Mouse (Mus musculus) spleen, adult 2 months (tissue): Measurements from ENCODE around the gene Xrra1. TPM values are rescaled to one million over a fixed set of nuclear protein-coding genes. Genes with fewer than 3 reads are reported as not detected.

Experiments used
- DNase-seq, 2 experiments: peaks; one replicate each; pipeline versions ENCODE4 v3.0.0 to v3.0.0-alpha.2; 2012 to 2021; ENCODE audit warnings: low spot score in 2 of 2, low read depth in 1 of 2
- H3K27ac ChIP-seq: fragments of 200-500 bp; 2 replicates; pipeline ENCODE4 v1.5.1; 2012; ENCODE audit warnings: low read length, inconsistent platforms; ENCODE audit not compliant: insufficient read depth
- H3K27me3 ChIP-seq: fragments of 200-500 bp; 2 replicates; pipeline ENCODE4 v1.6.1; 2012; ENCODE audit warnings: mild to moderate bottlenecking, moderate library complexity, low read length, inconsistent platforms; ENCODE audit not compliant: control insufficient read depth, insufficient read depth
- H3K36me3 ChIP-seq: fragments of 200-500 bp; 2 replicates; pipeline ENCODE4 v1.6.1; 2012; ENCODE audit warnings: mild to moderate bottlenecking, low read length, inconsistent platforms; ENCODE audit not compliant: control insufficient read depth, insufficient read depth
- H3K4me1 ChIP-seq: fragments of 200-500 bp; 2 replicates; pipeline ENCODE4 v1.6.1; 2011; ENCODE audit warnings: inconsistent platforms; ENCODE audit not compliant: control insufficient read depth, insufficient read depth, insufficient read length
- H3K4me3 ChIP-seq: fragments of 200-500 bp; 2 replicates; pipeline ENCODE4 v1.5.1; 2011; ENCODE audit warnings: mild to moderate bottlenecking, inconsistent platforms; ENCODE audit not compliant: insufficient read depth, insufficient read length; ENCODE audit errors: extremely low read depth
- CTCF ChIP-seq: fragments of 200-500 bp; IDR thresholded peaks from 2 replicates; pipeline ENCODE4 v1.5.1; 2011; ENCODE audit warnings: mild to moderate bottlenecking, inconsistent platforms; ENCODE audit not compliant: insufficient read depth, insufficient read length, insufficient replicate concordance; ENCODE audit errors: extremely low read depth
- POLR2A ChIP-seq: fragments of 200-500 bp; IDR thresholded peaks from 2 replicates; pipeline ENCODE4 v1.6.1; 2011; ENCODE audit warnings: low read depth, low read length, inconsistent platforms
- WGBS: fragments of 180-500 bp; shearing (Covaris S2); methylation state at CpG from one replicate; pipeline ENCODE4 v1.1.7; 2018; 5-methylcytosine and 5-hydroxymethylcytosine counted together
- polyA plus RNA-seq: library from polyadenylated mRNA; depleted of rRNA; stranded (reverse); fragments of >200 nt; gene quantifications from 2 replicates; pipeline ENCODE4 v1.2.3, GENCODE M21; 2012

Xrra1 gene
- polyA plus RNA-seq, 1 experiment: 0.12 TPM

- Histone ChIP-seq H3K4me3 (no peak overlapping the region), H3K36me3 (no peaks in the 10 kb centered on the region), H3K27me3 (no peaks in the 10 kb centered on the region), H3K4me1 (no peaks in the 10 kb centered on the region), H3K27ac (no peak overlapping the region)
- 89% methylated on average over 11 of the region's 11 CpGs for WGBS
- DNase-seq: no peak
- TF ChIP-seq POLR2A (no peak), CTCF (no peak)
Measured at GRCm38 (mm10) chr7:99864241-99865028, 5.5 kb downstream of the Xrra1 start.

- no peak overlapping the region for H3K4me3 ChIP-seq
- TF ChIP-seq CTCF: no peak
- no peak for TF ChIP-seq POLR2A
- 52% methylated on average over 3 of the region's 3 CpGs for WGBS
- no peak for DNase-seq
- no peaks in the 10 kb centered on the region for H3K36me3 ChIP-seq
- H3K4me1 ChIP-seq: no peaks in the 10 kb centered on the region
- H3K27me3 ChIP-seq: no peaks in the 10 kb centered on the region
- no peak overlapping the region for H3K27ac ChIP-seq
Measured at GRCm38 (mm10) chr7:99865219-99865618, 6.3 kb downstream of the Xrra1 start.

GRCm38 (mm10) chr7:99869296-99869695, 10.4 kb downstream of the Xrra1 start:
- WGBS: 57% methylated on average over 4 of the region's 4 CpGs
- TF ChIP-seq POLR2A (no peak), CTCF (no peak)

GRCm38 (mm10) chr7:99873965-99874364, 15.0 kb downstream of the Xrra1 start:
- no peaks in the 10 kb centered on the region for H3K27me3 ChIP-seq
- TF ChIP-seq POLR2A: no peak
- no peak for TF ChIP-seq CTCF
- H3K4me3 ChIP-seq: no peak overlapping the region
- no peaks in the 10 kb centered on the region for H3K36me3 ChIP-seq
- H3K4me1 ChIP-seq: no peaks in the 10 kb centered on the region
- no peak for DNase-seq
- no peak overlapping the region for H3K27ac ChIP-seq
- WGBS: 86% methylated on average over 6 of the region's 6 CpGs

More at GRCm38 (mm10) chr7:99869296-99869695, 10.4 kb downstream of the Xrra1 start:
- Histone ChIP-seq H3K4me3 (no peak overlapping the region), H3K27me3 (no peaks in the 10 kb centered on the region), H3K4me1 (no peaks in the 10 kb centered on the region), H3K27ac (no peak overlapping the region), H3K36me3 (no peaks in the 10 kb centered on the region)
- DNase-seq: no peak

DNA sequence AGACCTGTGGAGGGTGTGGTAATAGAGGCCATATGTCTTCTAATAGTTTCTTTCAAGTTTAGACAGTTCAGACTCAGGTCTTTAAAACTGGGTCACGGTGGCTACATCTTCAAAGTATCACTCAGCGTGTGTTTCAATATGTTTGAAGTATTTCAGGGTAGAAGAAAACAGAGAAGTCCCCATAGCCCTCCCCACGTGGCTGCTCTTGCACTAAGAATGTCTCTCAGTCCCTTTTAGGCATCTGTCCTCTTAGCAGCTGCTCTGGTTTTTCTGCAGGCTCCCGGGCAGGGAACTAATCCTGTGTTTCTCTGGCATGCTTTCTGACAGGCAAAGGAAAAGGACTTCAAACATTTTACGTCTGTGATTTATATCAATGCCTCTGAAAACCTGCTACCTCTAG, 17.0 kb downstream of the Xrra1 start:
- WGBS: 59% methylated on average over 5 of the region's 5 CpGs
- H3K4me1 ChIP-seq: no peaks in the 10 kb centered on the region
- DNase-seq: no peak
- no peaks in the 10 kb centered on the region for H3K36me3 ChIP-seq
- H3K4me3 ChIP-seq: no peak overlapping the region
- no peaks in the 10 kb centered on the region for H3K27me3 ChIP-seq
- H3K27ac ChIP-seq: no peak overlapping the region
- no peak for TF ChIP-seq POLR2A
- no peak for TF ChIP-seq CTCF

- Histone ChIP-seq H3K4me3 (no peak overlapping the region), H3K27me3 (no peaks in the 10 kb centered on the region), H3K27ac (no peak overlapping the region), H3K36me3 (no peaks in the 10 kb centered on the region), H3K4me1 (no peaks in the 10 kb centered on the region)
- 3% methylated on average over 3 of the region's 3 CpGs for WGBS
- no peak for TF ChIP-seq POLR2A
- peak; percentile 88; the same call in 1 of the 2 replicates for TF ChIP-seq CTCF
- DNase-seq: peak; percentile 46 to 73
Measured at GRCm38 (mm10) chr7:99876345-99876744, 17.4 kb downstream of the Xrra1 start.

DNA sequence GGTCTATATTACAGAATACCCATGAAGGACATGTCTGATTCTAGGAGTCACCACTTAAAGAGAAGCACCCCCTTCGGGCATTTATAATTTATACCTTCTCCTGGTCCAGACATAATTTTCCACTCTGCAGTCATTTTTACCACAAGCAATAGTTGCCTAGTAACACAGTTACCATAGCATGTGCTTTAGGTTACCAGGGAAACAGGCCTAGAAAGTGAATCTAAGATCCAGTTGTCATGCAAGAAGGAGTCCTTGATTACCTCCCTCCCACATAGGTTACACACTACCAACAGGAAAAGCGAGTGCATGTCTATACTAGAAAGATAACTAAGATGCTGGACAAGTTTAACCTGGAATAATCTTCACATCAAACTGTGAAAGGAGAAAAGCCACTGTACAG, 19.3 kb downstream of the Xrra1 start:
- Histone ChIP-seq H3K36me3 (no peaks in the 10 kb centered on the region), H3K27ac (no peak overlapping the region), H3K27me3 (no peaks in the 10 kb centered on the region), H3K4me3 (no peak overlapping the region), H3K4me1 (no peaks in the 10 kb centered on the region)
- WGBS: 73% methylated on average over 2 of the region's 2 CpGs
- DNase-seq: no peak
- TF ChIP-seq POLR2A (no peak), CTCF (no peak)
